Mouse (Mus musculus): ENCODE data around the gene Wipi1. TPM values are rescaled to one million over a fixed set of nuclear protein-coding genes. Genes with fewer than 3 reads are reported as not detected.

Gene Wipi1
- total RNA-seq, 2 experiments from 2014 or later, result 26.8 to 56.0 TPM

DNA sequence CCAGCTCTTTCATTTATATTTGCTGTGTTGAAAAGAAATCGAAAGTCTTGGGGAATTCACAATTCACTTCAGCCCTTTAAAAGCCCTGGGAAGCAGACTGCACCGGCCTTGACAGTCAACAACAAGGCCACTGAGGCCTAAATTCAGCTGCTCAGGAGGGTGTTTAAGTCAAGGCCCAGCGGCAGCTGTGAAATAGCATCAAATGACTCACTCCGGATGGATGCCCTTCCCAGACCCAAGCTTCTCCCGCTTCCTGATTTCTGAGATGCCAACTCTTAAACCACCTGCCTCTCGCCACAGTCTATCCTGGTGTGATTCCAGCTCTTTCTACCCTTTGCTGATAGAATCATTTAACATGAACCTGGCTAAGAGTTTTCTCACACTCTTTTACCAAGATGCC is 8.6 kb upstream of the Wipi1 start:
- DNase-seq, result peak; percentile 72 to 74

DNA sequence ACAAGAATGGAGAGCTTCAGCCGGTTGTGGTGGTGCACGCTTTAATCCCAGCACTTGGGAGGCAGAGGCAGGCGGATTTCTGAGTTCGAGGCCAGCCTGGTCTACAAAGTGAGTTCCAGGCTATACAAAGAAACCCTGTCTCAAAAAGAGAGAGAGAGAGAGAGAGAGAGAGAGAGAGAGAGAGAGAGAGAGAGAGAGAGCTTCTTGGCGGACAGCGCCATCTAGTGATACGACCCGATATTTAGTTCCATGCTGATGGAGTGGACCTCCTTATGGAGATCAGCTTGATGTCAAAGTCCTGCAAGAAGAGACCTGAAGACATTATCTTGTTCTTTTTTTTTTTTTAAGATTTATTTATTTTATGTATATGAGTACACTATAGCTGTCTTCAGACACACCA is 7.3 kb upstream of the Wipi1 start:
- DNase-seq, result peak; percentile 76 to 84

DNA sequence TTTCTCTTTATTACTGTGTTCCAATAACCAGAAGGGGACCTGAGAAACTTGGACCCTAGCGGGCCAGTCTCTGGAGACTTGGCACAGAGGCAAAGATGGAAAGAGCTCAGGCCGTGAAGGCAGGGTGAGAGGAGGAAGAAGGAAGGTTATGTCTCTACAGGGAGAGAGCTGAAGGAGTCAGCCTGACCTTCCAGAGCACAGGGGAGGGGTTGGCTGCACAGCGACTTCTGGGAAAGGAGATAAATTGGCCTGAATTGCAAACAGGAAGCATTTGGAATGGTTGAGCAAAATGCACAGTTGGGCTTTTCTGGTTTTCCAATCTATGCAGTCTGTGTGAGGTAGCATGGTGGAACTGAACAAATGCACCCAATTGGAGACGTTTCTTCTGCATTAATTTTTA is 5.0 kb upstream of the Wipi1 start:
- peak; percentile 41 to 46 for DNase-seq

DNA sequence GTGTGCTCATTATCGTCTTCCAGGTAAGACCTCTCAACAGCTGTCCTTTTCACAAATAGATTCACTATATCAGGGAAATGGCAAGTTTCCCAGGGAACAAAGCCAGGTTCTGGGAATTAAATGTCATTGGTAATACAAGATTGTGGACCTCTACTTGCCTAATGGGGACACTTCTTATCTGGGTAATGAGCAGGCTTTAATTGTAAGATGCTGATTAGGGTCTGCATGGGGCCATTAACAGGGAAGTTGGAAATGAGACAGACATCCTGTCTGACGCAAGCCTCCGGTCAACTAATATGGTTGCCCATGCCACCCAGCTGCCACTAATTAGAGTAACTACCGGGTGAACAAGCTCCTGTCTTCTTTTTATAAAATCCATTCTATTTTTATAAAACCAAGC is 4.6 kb upstream of the Wipi1 start:
- no peak for DNase-seq

DNA sequence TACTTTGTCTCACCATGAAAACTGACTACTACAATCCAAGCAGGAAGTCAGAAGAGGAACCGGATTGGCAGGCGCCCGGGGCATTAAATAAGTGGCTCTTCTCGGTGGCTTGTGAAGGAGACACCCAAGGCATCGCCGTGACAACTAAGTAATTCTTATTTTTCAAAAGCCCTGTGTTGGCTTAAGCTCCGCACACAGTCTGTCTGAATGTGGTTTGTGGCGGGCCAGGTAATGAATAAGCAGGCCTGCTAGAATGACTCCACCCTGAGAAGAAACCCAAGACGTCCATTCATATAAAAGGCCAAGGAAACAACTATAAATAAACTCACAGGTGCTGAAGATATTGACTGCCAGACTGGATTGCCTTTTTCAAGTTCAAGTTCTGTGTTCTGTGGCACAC is 3.5 kb upstream of the Wipi1 start:
- DNase-seq, result no peak

DNA sequence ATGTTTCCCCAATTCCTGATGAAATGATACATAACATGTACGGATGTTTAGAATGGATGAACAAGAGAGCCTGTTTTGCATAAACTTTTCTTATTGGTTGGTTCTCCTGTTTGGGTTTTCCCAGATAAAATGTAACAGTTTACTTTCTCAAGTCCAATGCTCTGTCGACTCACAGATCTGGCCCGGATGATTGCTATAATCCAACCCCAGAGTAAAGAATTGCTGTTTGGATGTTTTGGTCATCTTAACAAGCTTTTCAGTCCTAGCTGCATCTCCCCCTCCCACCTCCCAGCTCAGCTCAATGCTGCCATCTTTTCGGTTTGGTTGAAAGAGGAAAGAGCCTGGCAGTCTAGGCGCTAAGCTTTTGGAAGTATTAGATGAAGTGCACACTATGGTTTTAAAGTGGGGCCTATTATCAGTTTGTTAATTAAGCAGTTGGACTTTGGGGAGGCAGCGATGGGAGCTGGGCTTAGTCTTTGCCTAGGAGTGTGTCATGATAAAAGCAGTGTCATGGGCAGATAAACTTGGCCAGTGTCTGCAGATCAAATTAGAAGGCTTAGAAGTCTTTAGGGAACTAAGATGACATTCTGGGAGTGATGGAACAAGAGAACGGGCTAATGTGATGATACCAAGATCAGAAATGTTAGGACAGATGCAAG is 1.2 kb upstream of the Wipi1 start:
- DNase-seq, result no peak

DNA sequence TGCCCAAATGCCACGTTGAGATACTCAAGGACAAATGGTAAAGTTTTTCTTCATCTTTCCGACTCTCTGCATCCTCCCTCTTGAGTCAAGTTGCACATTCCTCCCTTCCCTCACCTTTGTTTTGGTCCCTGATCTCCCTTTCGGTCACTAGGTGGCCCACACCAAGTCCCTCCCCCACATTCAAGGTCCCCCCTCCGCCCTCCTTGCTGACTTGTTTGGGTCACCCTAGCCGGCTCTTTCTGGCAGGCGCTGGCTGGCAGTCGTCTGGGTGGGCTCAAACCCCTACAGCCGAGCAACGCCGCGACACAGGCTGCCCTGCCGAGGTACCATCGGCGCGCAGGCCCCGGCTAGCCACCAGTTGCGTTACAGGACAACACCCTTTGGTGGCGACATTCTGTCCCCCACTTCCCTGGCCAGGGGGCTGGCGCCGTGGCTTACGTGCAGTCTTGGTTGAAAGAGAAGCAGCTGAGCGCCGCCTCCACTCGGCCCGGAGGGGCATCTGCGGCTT is 918 bp downstream of the Wipi1 start:
- peak; percentile 63 to 71 for DNase-seq

DNA sequence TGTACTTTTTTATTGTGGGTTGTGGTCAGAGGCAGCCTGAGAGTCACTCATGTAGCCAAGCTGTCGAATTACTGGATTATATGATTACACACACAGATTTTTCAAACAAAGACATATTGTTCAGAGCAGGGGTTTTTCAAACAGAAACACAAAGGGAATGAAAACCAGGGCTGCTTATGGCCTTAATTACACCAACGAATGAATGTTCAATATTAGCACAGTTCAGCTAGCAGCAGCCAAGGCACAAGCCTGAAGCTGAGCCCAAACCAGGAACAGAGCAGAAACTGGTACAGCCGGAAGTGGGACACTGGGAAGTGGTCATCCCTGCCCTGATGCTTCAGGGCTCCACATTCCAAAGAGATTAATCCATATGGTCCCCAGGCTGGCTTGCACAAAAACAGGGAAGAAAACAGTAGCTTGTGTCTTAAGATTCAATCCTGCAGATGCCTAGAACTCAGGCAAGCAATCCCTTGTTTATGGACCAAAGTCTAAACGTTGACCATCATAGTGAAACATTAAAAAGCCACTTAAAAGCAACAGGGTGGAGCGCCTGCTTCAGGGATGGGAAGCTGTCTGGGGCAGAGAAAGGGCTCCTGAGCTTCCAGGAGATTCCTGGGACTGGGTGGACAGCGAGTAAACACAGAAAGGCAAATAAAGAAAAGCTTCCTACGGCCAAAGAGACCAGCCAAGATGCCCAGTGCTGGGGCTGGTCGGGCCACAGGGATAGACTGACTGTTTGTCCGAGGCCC is 1.5 kb downstream of the Wipi1 start:
- no peak for DNase-seq

DNA sequence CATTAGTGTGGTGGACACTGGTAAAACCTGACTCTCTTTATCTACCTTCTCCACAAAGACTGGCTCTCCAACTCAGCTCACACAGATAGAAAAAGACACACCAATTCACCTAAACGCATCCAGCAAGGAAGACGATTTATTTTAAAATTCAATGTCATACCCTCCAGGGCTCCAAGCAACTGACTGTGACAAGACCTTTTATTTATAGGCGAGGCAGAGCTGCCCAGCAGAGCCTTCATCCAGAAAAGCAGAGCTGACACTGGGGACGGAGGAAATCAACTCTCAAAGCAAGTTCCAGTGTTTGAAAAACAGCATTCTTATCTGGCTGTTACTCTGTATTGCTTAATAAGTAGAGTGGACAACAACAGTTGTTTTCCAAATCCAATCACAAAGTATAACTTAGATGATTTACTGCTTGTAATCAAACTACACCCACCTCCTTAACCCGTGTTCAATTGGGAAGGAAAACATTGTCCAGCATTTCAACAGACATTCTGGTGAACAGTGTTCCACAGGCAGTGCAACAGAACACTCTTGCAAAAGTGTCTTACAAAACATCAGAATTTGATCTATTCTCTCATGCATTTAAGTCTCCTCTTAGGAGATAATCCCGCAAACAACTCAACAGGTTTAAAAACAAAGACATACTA is 2.7 kb downstream of the Wipi1 start:
- DNase-seq, result no peak

DNA sequence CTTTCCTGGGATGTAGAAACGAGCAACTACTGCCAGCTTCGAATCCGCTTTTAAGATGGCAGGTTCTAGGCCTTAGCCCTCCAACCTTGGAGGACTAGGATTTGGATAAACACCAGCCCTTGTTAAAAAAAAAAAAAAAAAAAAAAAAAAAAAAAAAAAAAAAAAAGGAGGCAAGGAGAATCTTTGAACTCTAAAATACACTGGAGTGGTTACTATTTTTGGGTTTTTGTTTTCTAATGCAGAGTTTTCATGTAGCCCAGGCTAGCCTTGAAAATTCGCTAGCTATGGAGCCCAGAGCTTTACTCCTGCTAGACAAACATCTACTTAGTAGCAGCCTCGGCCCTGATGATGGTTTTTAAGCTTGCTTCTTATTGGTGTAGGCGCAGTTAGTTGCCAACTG is 4.2 kb downstream of the Wipi1 start:
- DNase-seq, result no peak

DNA sequence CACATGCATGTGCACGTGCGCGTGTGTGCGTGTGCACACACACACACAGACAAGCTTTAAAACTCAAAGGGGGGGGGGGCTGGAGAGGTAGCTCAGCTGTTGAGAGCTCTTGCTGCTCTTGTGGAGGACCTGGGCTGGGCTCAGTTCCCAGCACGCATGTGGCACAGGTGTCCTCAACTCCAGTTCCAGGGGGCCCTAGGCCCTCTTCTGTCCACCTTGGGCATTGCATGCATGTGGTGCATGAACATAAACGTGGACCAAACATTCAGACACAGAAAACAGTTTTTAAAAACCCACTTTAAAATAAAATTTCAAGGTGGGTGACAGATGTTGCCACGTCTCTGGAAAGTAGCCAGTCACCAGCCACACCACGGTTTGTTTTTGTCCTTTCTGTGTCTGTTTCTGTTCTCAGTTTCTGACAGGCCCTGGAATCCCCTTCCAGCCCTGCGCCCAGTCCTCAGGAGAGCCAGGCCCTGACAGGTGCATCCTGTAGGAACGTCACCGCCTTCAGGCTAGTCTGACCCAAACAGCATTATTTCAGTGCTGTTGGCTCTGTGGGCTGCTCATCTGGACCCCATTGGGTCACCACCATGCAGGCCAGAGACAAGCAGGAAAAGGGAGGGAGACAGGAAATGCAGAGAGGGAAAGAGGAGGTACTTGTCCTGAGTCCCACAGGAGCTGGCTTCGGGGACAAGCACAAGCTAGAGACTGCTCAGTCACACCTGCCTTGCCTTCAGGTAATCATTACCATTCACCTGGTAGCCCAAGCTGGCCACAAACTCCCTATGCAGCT is 12.8 kb downstream of the Wipi1 start:
- DNase-seq, result no peak

DNA sequence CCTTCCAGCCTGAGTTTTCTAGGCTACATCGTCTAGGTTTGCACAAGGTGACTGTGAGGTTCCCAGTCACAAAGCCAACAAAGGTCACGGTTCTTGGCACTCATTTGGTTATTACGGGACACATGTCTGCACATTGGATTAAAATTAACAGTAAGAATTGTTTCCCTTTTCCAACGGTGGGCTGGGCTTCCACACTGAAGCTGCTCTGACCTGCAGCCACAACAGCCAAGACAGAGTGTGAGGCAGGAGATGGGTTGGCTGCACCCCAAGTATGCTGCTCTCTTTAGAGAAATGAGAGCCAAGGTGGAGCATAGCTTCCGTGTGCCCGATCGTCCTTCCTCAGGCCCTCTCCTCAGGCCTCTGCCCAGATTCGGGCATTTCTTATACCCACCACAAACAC is 17.0 kb downstream of the Wipi1 start:
- no peak for DNase-seq

DNA sequence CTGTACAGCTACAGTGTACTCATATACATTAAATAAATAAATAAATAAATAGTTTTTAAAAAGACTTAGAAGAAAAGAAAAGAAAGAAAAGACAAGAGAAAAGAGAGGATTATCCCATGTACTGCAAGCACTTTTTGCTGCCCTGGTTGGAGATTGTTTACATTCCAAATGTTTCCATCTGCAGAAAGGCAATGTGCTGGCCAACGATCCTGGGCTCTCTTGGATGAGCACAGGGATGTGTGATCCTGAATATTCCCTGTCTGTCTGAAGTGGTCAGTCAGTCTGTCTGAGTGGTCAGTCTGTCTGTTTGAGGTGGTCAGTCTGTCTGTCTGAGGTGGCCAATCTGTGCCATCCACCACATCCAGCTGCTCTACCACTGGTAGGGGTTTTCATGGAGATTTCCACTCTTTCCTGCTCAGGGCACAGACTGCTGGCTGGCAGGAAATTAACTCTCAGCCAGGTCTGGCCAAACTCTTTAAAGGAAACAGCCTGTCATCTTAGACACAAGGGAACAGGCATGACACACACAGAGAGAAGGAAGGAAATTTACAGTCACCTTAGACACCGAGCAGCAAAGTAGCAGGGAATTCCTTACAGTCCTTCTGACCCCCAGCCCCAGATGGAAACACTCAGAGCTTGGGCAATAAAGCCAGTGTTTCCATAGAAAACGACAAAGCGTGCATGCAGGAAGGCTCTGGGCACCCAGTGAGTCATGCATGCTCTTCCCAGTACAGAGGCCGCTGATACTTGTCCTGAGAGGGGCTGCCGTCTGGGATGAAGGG is 18.4 kb downstream of the Wipi1 start:
- DNase-seq, result no peak

DNA sequence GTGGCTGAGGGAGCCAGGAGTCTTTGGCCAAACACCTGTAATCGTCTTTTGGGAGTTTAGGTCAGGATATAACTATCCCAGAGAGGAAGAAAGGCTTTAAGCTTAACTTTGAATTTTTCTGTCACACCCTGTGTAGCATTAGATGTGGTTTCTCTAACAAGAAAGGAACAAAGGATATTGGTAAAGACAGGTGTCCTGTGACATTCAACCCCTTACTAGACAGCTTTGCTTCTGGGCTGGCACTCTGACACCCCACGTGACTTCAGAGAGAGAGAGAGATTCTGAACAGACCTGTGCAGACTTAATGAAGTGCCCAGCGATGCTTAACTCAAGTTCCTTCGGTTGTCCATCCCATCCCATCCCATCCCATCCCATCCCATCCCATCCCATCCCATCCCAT is 20.3 kb downstream of the Wipi1 start:
- no peak for DNase-seq

DNA sequence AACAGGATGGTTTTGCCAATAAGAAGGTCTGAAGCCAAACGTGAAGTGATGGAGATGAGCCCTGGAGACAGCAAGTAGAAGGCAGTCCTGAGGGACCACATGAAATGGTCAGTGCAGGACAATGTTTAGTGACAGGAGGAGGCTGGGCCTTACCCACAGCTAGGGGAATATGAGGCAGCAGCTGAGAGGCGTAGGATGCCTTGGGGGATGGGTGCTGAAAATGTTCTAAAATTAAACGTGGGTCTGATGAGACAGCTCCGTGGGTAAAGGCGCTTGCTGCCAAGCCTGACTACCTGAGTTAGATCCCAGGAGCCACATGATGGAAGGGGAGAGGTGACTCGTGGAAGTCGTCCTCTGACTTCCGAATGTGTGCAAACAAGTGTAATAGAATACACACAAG is 21.8 kb downstream of the Wipi1 start:
- DNase-seq, result no peak

DNA sequence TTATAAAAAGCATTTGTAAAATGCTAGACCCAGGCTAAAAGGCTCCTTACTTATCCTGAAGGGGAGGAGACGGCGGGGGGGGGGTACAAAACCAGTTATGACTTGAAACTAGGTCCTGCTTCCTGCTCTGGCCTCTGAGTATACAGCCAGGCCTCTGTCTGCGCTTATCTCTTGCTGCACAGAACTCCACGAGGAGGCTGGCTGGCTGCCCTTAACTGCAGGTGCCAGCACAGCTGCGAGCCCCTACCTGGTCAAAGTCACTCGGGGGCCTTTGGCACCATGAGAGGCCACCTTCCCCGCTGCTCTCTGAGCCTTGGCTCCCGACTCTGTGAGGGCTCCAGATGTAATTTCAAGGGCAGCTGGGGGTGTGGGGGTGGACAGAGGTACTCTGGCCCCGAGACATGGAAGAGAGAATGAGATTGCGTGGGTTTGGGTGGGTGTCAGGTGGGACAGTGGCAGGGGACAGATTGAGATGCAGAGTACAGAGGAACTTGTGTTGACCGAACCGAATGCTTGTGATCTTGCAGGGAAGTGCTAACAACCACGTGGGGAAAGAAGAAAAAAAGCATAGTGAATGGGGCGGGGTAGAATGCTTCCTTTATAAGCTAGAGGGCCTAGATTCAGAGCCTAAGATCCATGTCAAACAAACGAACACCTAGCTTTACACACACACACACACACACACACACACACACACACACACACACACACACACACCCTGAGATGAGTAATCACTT is 24.0 kb downstream of the Wipi1 start:
- DNase-seq, result peak in 1 of 2 experiments; percentile 21

DNA sequence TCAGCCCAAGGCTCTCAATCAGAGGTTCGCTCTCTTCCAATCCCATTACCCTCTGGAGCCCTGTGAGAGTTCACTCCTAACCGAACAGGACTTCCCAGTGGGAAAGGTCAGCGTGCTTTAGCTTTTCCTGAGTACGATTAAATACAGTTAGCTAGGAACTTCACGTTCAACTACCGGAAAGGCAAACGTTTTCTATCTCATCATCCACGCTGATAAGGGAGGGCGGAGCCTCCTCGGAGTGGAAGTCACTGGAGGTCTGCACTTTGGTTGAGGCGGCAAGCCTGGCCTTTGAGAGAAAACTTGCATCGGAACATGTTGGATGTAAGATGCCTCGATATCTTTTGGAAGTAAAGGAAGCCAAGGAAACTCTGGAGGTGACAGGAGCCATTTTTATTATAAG is 24.7 kb downstream of the Wipi1 start:
- no peak for DNase-seq

DNA sequence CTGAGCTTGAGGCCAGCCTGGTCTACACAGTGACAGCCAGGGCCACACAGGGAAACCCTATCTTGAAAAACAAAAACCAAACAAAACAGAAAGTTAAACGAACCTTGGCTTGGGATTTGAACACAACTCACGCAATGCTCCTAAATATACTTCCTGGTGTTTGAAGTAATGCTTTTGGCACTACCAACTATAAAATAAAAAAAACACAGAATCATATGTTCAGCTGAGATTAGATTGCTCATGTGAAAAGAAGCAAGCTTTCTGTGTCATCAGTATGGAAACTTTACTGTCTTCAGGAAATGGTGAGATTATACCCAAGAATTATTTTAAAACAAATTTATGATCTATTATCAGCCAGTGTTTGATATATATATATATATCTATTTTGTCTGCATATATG is 25.3 kb downstream of the Wipi1 start:
- DNase-seq, result no peak

DNA sequence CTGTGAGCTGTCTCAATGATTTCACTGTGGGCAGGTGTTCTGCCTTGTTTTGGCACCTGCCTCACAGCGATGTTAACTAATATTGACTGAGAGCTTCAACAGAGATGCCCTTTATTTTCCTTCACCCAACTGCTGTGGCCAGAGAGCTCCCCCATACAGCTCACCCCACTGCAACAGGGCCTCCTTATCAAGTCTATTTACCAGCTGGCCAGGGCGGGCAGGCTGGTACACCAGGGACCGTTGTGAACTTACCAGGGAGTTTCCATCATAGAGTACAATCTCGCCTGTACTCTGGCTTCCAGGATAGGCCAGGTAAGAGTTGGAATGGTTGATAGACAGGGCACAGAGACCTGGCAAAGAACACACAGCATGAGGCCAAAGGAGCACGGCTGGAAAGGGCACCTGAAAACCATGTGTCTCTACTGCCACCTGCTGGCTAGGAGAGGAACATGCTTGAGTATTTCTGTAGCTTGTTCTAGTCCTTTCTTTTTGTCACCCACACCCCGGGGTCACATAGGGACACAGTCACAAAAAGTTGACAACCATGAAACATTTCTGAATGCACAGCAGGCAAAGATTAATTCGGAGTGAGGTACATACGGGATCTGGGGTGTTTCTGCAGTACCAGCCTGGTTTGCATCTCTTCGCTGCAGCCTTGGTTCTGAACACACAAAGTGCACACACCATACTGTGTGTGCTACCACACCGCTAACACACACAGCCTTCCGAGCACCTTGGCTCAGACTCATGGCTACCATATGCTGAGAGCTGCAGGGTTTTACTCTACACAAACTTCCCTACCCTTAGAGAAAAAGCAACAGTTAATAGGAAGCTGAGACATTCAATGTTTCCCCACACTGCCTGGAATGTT is 26.7 kb downstream of the Wipi1 start:
- peak; percentile 74 to 81 for DNase-seq

DNA sequence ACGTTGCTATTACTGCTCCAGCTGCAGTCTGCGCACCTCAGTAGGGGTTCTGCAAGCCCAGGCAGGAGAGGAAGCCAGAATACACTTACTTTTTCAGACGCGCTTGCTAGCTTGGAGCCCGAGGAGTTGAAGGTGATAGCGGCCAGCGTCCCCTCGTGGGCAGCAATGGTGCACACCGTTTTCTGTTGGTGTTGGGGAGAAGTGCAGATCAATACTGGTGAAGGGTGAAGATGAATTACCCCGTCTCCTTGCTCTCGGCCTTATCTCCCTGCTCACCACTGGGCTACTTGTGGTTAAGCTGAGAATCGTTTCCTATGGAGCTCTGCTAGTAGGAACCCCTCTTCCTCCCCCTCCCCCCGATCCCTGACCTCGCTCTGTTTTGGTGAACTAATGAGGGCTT is 27.8 kb downstream of the Wipi1 start:
- no peak for DNase-seq

All from adrenal gland, postnatal 36 days (tissue).